Mouse (Mus musculus) kidney, adult 2 months (tissue): ENCODE data around the gene Ptpn22.

Experiments
- CTCF ChIP-seq: fragments of 200-500 bp; conservative IDR thresholded peaks from 2 replicates; pipeline ENCODE4 v1.5.1; 2011; ENCODE audit warnings: low read depth, mild to moderate bottlenecking, control low read depth, low read length, moderate library complexity, mixed read lengths; ENCODE audit not compliant: insufficient read depth, insufficient read length
- POLR2A ChIP-seq: fragments of 200-500 bp; IDR thresholded peaks from one replicate; pipeline ENCODE4 v1.6.1; 2011; ENCODE audit warnings: low read depth, low read length, control low read depth

DNA sequence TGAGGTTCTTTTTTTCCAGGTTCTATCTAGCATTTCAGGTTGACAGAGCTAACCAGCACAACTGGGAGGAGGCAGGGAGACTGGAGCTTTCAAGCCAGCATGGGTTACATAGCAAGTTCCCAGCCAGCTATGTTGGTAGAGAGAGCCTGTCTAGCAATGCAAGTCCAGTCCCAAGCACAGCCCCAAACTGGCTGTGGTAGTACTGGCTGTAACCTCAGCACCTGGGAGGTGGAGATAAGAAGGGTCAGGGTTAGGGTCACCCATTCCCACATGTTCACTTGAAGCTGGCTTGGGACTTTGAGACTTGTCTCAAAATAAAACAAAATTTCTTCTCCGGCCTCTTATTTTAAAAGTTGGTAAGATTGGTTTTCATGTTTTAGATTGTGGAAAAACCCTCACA is 60.5 kb downstream of the Ptpn22 start:
- TF ChIP-seq CTCF (no peak), POLR2A (no peak)
